Comparison of ENCODE assay signal across 16 mouse cellular contexts in the genomic region with DNA sequence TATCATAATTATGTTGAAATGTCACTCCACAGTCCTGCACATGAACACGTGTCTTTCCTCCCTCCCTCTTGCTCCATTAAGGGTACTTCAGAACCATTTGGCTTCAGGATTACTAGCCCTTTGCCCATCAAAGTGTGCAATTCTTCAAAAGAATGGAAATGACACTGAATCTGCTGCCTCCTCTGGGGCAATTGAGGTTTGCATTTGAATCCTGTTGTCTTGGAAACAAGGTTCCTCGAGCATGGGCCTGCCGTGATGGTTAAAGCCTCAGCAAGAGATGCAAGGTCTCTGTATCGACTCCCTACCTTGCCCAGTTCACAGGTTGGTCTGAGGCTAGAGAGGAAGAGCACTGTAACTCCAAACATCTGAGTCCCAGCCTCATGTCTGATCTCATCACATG.
"Had no signal": no experiment of that assay in that cellular context is flagged by ENCODE, and none has a peak within 500 bp of the region (broad histone marks: within the 10 kb centered on the region; RNA-seq: fewer than 3 reads in every experiment).

No protein-coding gene starts in this region.

- H3K9ac ChIP-seq: liver, embryonic 15.5 days; midbrain, embryonic 12.5 days; neural tube, embryonic 13.5 days; stomach, embryonic 15.5 days had no signal

- H3K9me3 ChIP-seq: limb, embryonic 10.5 days; liver, embryonic 15.5 days; midbrain, embryonic 12.5 days; neural tube, embryonic 13.5 days; stomach, embryonic 15.5 days had no signal

- H3K27ac ChIP-seq: left cerebral cortex, adult 2 months; limb, embryonic 10.5 days; liver, embryonic 15.5 days; midbrain, embryonic 12.5 days; neural tube, embryonic 13.5 days; stomach, embryonic 15.5 days had no signal

- H3K36me3 ChIP-seq: limb, embryonic 10.5 days; liver, embryonic 15.5 days; midbrain, embryonic 12.5 days; neural tube, embryonic 13.5 days; stomach, embryonic 15.5 days had no signal

- DNase-seq: kidney, adult 18-20 months; kidney, postnatal 10 days; kidney, postnatal 4 days; lung, adult 2 months; lung, postnatal 10 days; lung, postnatal 4 days; right cerebral cortex, postnatal 14 days; thymus, adult 2 months; thymus, postnatal 25 days had no signal

- H3K4me1 ChIP-seq: liver, embryonic 15.5 days had no signal

- H3K27me3 ChIP-seq: liver, embryonic 15.5 days; midbrain, embryonic 12.5 days; neural tube, embryonic 13.5 days; stomach, embryonic 15.5 days had no signal

- H3K4me3 ChIP-seq: left cerebral cortex, adult 2 months; limb, embryonic 10.5 days; liver, embryonic 15.5 days; midbrain, embryonic 12.5 days; neural tube, embryonic 13.5 days; stomach, embryonic 15.5 days had no signal

- H3K4me2 ChIP-seq: liver, embryonic 11.5 days; liver, embryonic 15.5 days; midbrain, embryonic 12.5 days; neural tube, embryonic 13.5 days; stomach, embryonic 15.5 days had no signal
